Mouse (Mus musculus): ENCODE measurements around the gene Kras.

The Kras gene

GRCm38 (mm10) chr6:145249291-145250184 lies 501 bp downstream of the Kras start:
- peak; percentile 57 for DNase-seq (ENCODE audit: low spot score)

DNA sequence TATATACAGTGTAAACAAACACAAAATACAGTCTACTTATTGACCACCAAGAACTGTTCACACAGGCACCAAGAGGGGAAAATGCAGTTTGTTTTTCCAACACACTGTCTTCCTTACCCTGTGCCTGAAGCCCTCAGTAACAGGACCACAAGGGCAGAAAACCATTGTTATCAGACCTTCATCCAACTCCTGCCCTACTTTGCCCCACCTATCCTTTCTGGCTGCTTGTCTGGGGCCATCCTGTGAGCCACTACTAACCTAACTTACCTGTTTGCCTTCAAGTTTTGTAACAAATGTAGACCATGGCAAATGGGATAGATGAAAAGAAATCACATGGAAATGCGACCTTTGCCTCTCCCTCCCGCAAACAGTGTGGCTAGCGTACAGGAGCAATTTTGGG lies 2.2 kb downstream of the Kras start:
- DNase-seq (ENCODE audit: low spot score), result no peak

DNA sequence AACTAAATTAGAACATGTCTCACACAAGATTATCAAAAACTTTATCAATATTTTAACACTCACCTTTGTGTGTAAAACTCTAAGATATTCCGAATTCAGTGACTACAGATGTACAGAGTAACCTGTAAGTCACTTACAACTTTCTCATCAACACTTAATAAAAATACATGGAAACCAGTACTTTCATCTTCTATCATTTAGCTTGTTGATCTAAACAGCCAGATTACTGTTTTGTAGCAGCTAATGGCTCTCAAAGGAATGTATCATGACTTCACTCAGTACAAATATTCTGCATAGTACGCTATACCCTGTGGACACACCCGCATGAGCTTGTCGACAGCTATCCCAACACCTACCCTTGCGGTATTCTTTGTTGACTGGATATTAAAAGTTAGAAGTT lies 3.2 kb downstream of the Kras start:
- no peak for DNase-seq (ENCODE audit: low spot score)

- DNase-seq (ENCODE audit: low spot score), result no peak
Measured at GRCm38 (mm10) chr6:145242521-145242920, 7.5 kb downstream of the Kras start.

DNA sequence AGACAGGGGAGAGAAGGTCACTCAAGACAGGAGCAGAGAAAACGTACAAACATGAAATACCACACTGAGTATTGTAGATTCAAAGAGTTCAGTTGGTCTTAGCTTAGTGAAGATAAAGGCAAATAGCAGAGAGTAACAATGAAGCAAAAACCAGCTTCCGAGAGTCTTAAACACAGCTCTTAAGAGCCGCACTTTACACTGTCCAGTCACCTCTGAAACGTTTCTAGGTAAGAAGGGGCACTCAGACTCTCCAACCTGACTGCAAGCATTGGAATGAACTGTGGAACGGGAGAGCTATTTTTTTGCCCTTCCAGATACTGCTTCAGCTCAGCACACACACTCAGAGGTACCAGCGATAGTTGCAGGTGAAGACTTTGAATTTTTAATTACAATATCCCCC lies 9.8 kb downstream of the Kras start:
- no peak for DNase-seq (ENCODE audit: low spot score)

- DNase-seq (ENCODE audit: low spot score), result no peak
Measured at GRCm38 (mm10) chr6:145237148-145237547, 12.9 kb downstream of the Kras start.

DNA sequence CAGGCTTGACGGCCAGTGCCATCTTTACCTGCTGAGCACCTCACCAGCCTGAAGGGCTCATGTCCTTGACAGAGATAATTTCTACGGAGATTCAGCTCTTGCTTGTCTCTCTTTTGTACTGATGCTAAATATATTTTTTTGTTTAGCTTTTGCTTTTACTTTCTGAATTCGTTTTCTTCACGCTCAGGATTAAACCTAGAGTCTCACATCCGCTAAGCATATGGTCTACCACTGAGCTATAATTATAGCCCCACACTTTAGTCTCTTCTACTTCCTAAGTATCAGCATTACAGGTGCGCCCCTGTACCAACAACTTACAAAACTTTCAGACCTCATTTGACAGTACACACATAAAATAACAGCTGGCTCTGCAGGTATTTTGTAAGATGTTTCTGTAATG lies 14.7 kb downstream of the Kras start:
- no peak for DNase-seq (ENCODE audit: low spot score)

- DNase-seq (ENCODE audit: low spot score), result no peak
Measured at GRCm38 (mm10) chr6:145234391-145234790, 15.6 kb downstream of the Kras start.

DNA sequence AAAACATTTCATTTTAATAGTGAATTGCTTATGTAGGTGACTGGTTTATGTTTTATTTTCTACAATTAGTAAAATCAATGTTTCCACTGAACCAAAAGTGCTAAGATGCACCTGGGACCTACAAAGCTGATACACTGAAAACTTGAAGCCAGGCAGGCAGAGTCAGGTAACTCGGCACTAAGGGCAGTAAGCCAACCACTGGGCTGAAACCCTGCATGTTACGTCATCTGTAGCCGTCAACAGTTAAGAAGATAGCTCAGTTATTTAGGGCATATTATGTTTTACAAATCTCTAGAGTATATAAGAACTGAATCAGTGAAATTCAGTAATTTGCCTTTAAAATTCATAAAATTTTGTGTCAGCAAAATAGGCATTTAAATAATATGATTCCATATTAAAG lies 23.7 kb downstream of the Kras start:
- no peak for DNase-seq (ENCODE audit: low spot score)

GRCm38 (mm10) chr6:145224246-145224645 lies 25.8 kb downstream of the Kras start:
- no peak for DNase-seq (ENCODE audit: low spot score)

- no peak for DNase-seq (ENCODE audit: low spot score)
Measured at GRCm38 (mm10) chr6:145215826-145216225, 34.2 kb downstream of the Kras start.

GRCm38 (mm10) chr6:145213916-145214315 lies 36.1 kb downstream of the Kras start:
- DNase-seq (ENCODE audit: low spot score), result no peak

GRCm38 (mm10) chr6:145211376-145212305 lies 38.4 kb downstream of the Kras start:
- DNase-seq (ENCODE audit: low spot score), result no peak

DNA sequence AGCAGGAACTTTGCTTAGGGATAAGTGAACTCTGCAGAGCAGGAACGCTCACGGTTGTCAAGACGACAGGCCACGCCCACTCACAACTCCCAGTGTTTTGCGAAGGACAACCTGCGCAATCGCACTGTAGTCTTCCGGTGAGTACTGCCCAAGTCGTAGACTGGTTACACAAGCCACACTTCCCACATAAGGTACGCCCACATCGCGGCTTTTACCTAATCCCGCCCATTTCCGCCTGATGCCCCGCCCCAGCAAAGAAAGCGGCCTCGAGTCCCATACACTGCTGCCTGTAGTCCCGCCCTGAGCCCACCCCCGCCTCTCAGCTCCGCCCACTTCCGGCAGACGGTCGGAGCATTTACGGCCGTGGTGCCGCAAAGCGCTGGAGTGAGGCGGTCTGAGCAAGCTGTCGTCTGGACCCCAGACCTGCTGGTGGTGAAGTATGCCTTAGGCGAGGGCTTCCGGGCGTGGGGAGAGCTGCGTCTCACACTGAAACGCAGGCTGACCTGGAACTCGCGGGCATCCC lies 39.2 kb downstream of the Kras start, which contains the start of the genes Casc1 and Etfrf1:
Gene Casc1, minus strand, starts transcription at position 190 of the 523 bp plus-strand sequence.
Gene Etfrf1, plus strand, starts transcription at position 319 of the 523 bp plus-strand sequence.
- peak; percentile 95 for DNase-seq (ENCODE audit: low spot score)

DNA sequence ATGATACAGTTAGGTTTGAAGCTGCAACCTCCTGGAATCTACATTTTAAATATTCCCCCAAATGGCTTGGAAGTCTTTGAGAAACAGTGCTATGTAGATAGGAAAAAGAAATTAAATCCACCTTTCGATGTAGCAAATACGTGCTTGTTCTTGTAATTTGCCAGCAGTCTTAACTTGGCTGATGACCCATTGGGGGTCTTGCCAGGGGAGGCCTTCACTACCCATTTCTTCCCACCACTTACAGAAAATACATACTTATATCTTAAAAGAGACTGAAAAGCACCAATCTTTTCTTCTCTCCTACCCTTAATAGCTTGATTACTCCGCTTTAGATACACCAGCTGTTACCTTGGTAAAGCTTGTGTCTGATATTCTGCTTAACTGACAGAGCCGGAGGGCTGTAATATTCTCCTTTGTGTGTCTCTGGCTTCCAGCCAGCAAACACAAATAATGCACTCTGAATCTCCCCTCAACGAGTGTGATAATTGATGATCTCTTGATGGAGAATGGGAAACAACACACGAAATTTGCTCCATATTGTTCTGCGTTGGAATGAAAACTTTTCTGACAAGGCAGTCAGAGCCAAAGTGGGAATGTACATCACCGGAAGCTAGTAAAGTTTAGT lies 39.9 kb downstream of the Kras start:
- no peak for DNase-seq (ENCODE audit: low spot score)

DNA sequence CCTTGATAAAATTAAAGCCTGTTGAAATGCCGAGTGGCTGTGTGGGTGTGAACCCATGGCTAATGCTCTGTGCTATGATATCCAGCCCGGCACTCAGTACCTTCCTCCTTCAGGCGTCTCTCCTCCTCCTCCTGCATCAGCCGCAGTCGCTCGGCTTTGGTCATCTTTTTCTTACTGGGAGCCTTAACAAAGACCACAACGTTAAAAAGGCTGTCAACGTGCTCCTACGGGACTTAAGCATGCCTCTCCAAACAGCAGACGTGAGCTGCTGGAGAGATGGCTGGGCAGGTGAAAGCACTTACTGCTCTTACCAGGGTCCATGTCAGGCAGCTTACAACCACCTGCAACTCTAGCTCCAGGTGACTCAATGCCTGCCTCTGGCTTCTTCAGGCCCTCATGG lies 44.9 kb downstream of the Kras start:
- DNase-seq (ENCODE audit: low spot score), result no peak

- DNase-seq (ENCODE audit: low spot score), result no peak
Measured at GRCm38 (mm10) chr6:145204440-145204839, 45.6 kb downstream of the Kras start.

- no peak for DNase-seq (ENCODE audit: low spot score)
Measured at GRCm38 (mm10) chr6:145202432-145203125, 47.5 kb downstream of the Kras start.

DNA sequence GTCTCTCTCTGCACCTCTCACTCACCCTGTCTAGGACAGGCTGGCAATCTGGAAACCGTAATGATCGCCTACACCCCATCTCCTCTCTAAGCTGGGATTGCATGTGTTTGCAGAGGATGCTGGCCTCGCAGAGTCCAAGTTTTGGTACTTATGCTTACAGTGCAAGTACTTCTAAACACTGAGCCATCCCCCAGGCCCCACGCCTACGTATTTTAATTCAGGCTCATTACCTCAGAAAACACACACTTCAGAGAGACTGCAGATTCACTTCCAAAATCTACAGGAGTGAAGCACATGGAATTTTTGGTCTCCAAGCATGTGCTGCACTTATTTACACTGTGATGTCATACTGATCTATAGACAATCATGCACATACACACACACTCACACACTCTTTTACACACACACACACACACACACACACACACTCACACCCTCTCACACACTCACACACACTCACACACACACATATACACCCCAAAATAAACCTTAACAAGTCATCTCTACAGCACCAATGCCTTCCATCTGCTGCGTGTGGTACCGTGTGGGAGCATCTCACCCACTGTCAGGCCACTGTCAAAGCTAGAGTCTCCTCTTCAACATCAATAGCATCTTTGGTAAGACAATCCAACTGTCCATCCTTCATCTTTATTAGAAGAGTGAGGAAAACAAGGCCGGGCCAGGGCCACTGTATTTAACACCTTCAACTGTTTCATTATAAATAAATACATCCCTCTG lies 51.9 kb downstream of the Kras start:
- DNase-seq (ENCODE audit: low spot score), result no peak

GRCm38 (mm10) chr6:145193446-145193845 lies 56.6 kb downstream of the Kras start:
- no peak for DNase-seq (ENCODE audit: low spot score)

DNA sequence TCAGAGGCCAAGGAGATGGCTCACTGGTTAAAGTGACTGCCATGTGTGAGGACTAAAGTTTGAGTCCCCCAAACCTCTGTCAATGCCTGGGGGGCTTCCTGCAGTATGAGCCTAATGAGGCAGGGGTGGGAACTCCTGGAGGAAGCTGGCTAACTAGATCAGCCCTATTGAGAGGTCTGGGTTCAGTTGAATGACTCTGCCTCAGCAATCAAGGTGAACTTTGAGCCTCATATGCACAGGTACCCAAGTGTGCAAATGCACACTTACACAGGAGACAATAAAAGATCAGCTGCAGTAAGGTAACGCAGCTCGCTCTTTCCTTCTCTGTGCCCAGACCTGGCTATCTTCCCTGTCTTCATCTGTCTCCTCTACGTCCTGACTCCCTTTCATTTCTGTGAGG lies 57.0 kb downstream of the Kras start:
- no peak for DNase-seq (ENCODE audit: low spot score)

Measured in spleen, adult 12 weeks (tissue).